Mouse (Mus musculus) T-helper 17 cell (primary cell): Measurements from ENCODE around the gene Pimreg.

Experiments used
- in situ Hi-C, 2 experiments: fragments of 300-600 bp; cut with MboI, MseI; formaldehyde crosslinking; loops; 1 replicate in 1 of 2; 2 replicates in 1 of 2; pipeline ENCODE4 v1.15.1; 2025; ENCODE audit warnings: high pct_unique_total_duplicates in 2 of 2

The Pimreg gene

DNA sequence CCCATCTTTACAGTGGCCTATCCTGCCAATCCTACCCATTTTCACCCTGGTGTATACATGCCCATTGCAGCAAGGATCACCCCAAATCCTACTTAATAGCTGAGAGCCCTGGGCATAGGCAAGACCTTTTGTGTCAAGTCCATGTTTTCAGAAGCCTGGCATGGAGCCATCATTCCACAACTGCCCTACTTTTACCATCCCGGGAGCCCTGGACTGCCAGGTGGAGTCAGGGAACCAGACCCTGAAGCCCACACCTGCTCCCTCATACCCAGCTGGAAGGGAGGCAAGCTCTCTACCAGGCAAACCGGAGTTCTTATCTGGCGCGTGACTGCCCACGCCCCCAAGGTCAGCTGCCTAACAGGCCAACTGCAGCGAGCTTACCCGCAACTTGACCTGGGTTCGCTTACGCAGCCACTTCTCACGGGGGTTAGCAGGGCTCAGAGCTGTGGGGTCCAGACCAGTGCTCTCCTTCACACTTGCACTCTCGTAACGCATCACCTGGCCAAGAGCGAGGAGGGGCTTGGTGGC, 19.3 kb downstream of the Pimreg start:
- in situ Hi-C loops = no loop called here

DNA sequence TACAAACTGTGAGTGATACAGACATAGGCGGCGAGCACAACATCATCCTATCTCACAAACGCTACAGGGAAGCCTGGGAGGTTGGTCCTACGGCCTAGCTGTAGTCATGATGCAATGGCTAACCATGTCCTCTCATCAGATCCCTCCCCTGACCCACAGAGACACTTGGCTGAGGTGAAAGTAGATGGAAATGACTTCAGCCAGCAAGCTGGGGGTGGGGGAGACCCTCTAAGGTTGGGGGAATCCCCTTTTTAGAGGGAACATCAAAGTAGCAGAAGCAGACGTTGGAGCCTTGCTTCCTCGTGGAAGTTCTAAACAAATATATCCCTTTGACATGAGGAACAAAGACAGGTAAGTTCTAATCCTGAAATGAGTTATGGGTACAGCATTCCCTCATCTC, 22.6 kb downstream of the Pimreg start:
- in situ Hi-C loops = no loop called here

DNA sequence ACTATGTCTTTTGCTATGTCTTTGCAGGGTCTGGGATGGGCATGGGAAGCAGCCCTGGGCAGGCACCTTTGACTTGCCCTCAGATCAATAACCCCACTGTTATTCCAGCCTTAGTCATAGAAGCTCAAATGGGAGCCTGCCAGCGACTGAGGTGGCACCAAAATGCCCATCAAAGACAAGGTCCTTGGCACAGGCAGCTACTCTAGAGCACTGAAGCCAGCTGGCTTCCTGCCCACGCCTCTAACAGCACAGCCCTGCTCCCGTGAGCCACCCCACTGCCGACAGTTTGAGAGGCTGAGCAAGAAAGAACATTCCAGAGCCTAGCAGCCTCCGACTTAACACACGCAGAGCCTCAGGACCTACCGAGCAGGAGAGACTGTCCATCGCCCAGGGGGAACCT, 23.3 kb downstream of the Pimreg start:
- in situ Hi-C loops = no loop called here

DNA sequence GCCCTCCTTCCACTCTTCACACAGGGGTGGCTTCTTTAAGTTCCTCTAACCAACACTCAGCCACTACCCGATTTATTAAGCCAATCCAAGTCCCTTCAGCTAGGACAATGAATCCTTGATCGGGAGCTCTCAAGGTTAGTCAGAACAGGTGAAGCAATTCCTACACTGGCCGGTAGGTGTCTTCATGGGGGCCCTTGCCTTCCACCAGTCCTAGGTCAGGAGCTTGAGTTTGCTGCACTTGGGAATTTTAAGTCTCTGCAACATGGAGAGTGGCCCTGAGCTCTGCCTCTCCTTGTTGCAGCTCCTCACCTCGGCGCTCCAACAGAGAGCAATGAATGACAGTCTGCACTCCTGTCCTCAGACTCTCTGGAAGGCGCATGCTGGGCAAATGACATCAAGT, 24.5 kb downstream of the Pimreg start:
- in situ Hi-C loops = no loop called here

DNA sequence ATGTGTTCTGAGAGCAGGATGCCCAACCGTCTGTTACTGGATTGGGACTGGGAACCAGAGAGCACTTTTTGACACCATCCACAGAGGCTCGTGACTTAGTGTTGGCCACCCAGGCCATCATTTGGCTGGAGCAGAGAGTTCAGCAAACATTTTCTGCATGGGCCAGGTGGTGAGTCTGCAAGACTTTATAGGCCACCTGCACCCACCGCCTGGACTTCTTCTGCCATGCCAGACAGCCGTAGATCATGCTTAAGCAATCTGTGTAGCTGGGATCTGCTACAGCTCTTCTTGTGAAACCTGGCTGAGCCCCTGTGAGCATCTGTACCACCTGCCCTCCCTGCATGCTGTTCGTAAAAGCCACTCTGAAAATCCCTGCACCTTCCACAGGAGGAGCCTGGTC, 25.5 kb downstream of the Pimreg start:
- in situ Hi-C loops = no loop called here

DNA sequence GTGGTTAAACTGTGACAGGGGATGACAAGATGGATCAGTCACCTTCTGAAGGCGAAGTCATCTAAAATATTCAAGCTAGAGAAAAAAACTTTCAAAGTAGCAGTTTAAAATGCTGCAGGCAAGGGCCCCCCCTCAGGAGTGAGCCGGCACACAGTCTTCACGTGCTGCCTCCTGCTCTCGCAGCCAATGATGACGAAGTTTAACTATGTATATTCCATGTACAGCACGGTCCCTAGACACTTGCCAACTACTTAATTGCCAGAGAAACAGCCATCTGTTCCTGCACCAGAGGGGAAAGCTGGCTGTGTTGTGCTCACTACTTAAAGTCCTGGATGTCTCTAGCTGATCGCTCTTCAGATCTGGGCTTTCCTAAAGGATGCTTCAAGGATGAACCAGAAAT, 26.2 kb downstream of the Pimreg start:
- in situ Hi-C loops = no loop called here

DNA sequence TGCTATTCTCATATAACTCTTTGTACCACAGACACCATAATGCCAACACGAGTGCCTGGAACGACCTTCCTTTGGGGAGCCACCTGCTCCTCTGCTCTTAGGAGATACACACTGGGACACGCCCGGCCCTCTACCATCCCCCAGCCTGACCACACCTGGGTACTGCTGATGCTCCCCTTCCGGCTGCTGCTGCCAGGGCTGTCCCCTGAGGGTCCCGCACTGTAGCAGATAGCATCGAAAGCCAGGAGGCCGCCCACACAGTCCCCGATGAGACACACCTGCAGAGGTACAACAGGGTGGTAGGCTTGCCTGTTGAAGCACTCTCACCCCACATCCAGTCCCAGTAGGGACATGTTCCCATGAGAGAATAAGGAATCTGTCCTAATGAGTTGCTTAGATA, 28.9 kb downstream of the Pimreg start:
- in situ Hi-C loops = no loop called here

DNA sequence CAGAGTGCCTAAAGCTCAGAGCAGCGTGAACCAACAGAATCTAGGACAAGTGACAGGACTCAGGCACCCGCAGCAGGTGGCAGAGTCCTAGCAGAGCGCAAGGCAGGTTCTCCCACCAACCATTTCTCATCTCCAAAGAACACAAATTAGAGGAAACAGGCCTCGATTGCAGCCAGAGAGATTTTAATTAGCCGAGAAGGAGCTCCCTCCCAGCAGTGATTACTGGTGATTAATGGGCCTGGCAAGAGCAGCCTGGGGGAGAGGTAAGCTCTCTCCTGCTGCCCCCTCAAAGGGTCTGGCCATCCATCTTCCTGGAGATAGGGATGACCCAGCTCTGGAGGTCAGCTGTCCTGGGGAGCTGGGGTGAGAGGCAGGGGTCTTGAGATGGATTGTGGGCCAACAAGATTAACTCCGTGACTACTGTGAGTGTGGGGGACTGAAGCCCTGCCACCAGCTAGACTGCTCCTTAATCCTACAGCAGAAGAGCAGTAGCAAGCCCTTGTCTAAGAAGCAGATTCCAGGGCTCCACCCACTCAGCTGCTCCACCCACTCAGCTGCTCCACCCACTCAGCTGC, 30.6 kb downstream of the Pimreg start:
- in situ Hi-C loops = no loop called here

DNA sequence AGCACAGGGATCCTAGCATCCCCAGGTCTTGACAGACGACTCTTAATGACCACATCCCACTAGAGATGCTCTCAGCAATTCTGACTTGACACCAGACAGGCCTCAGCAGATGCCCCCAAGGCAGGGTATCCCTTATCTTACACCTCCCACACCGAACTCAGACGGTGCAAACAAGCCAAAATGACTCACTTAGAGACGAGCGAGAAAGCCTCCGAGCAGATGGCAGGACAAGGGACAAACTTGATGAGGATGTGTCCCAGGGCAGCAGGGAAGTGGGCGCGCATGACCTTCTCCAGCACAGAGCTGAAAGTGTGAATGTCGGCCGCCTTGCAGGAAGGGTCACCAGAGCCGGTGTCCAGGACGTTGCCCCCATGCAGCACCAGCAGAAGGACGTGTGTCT, 32.4 kb downstream of the Pimreg start:
- in situ Hi-C loops = no loop called here

DNA sequence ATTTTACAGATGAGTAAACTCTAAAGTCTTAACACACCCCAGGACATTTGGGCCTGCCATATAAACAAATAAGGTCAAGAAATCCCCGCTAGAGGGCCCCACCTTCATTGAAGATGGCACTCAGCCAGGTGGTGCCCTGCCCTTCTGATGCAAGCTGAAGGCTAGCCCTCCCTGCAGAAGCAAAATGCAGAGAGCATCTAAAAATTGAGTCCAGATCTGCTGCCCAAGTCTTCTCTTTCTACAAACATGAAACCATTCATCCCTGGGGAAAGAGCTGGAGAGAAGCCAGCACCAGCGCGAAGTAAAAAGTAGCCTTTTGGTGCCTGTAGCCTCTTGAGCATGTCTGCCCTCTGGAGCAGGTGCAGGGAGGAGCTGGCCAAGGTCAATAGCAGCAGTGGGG, 36.2 kb downstream of the Pimreg start:
- in situ Hi-C loops = loop anchor here in 1 of 2 experiments (5.0 kb wide), 1 partner anchor 1031 kb away; no protein-coding TSS in a partner anchor

DNA sequence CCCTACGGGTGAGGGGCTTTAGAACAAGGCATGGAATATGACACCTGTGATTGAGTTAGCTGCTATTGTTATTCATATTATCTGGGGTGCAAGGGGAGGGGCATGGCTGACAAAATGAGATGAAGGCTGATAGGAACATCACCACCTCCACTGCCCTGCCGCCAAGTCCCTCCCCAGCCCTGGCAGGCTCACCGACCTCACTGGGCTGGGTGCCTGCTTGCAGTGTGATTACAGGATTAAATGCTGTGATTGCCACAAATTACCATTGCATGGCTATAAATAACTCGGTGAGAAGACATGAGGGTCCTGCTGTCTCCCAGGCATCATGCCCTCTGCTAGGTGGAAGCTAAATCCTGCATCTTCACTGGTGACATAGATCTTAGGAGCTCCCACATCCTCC, 36.8 kb downstream of the Pimreg start:
- in situ Hi-C loops = loop anchor here in 1 of 2 experiments (5.0 kb wide), 1 partner anchor 1031 kb away; no protein-coding TSS in a partner anchor

DNA sequence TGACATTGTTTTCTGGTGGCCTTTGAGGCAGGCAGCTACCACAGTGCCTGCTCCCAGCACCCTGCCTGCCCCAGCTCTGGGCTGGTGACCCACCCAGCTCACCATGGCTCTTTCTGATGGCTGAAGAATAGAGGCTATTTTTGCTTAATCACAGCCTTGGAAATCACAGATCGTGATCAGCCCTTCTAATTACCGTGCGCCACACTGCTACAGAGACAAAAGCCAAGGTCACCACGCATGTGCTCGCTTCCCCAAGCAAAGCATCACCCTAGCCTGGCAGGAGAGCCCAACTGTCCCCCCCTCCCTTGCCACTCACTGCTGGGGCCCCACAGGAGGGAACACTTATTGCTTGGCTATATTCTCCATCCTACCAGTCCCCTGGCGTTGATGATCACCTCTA, 38.6 kb downstream of the Pimreg start:
- in situ Hi-C loops = no loop called here

DNA sequence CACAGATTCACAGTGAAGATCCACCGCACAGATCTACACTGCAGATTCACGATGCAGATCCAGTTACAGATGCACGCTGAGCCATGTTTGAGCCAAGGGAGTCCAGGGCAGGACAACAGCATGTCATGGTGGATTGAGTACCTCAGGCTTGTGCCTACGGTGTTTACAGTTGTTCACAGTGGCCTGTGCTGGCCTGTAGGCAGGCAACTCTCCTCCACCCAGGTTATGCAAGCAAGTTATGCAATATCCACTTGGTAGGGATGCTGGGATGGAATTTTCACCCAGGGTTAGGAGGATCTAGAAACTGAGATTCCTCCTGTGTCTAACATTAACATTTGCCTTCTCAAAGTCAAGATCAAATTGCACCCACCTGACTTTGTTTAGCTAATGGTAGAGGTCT, 40.8 kb downstream of the Pimreg start:
- in situ Hi-C loops = no loop called here

DNA sequence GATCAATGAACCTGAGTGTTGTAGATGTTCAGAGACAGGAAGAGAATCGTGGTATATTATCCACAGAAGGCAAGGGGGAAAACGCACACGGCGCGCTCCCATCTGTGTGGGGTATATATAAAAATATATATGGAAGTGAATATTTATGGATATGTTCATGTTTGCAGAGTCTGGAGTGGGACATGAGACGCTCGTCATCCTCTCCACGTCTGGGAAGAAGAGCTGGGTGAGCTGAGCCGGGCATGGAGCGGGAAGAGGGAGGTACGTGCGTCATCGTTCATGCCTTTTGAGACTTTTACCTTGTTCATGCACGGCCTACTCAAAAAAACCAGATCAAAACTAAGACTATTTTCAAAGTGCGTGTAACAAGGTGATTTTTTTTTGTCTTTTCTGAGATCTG, 42.5 kb downstream of the Pimreg start:
- in situ Hi-C loops = no loop called here

DNA sequence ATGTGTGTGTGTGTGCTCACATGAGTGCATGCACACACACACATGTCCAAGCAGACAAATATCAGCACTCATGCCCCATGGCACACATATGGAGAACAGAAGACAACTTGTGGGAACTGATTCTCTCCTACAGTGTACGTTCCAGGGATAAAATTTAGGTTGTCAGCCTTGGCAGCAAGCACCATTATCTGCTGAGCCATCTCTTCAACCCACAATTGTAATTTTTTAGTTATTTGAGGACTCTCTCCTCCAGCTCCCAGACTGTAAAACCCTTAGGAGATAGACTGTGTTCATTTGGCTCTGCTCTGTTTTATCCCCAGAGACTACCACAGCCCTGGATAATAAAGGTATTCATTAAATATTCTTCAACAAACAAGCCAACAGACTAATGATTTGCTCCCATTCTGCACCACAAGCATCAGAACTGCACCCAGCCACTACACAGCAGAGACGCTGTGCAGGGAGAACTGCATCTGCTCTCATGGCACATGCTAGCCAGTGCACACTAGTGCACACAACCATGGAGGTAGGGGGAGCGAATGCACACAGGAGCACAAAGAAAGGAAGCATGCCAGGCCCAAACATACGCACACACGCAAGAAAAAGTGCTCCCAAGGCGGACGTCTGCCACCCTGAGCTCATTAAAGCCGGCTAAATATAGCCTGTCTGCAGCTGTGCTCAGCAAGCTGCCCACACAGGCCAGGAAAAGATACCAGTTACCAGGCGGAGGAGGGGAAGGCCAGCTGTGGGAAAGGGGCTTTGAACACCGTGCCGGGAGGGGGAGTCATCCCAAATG, 44.6 kb downstream of the Pimreg start:
- in situ Hi-C loops = no loop called here

DNA sequence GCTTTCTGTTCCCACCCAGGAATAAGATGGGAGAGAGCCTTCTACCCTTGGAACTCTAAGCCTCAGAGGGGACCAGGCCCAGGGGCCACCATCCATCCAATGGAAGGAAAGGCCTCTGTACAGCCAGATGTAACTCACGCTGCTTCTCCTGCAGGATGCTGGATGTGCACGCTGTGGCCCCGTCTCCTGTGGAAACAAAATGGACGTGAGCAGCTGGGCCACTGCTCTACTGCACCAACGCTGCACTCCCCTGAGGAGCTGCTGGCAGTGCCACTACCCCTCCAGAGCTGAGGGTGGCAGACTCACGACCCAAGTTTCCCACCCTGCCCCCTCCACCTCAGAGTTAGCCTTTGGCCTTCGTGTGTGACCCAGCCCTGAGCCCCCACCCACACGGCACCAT, 50.6 kb downstream of the Pimreg start:
- in situ Hi-C loops = no loop called here

DNA sequence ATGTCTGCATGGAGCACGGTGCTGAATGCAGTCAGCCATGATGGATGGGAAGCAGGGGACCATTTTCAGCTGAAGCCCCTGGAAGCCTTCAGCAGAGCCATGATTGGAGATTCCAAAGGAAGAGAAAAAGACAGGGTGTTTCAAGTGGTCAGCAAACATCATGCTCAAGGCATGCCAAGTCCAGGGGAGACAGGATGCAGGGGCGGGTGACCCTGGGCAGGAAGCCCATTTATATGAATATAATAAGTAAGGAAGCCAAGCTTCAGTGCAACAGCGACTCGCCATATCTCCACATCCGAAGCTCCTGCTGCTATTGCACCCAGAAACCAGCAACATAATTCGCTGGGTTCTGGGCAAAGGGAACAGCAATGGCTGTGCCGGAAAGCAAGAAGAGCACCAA, 52.6 kb downstream of the Pimreg start:
- in situ Hi-C loops = no loop called here

DNA sequence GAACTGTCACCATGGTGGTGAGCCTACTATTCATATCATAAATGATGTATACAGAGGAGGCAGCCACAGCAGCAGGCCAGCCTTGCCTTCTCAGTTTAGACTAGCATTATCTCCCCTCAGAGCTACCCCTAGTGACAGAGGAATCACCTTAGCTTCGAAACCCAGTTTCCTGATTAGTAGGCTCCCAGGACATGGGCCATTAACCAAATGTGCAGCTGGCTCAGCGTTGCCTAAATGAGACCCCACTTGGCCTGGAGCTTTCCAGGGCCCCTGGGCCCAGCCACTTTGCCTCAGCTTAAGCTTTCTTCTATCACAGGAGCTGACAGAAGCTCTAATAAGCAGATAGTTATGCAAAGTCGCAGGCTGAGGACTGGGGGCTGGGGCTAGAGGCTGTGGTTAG, 54.2 kb downstream of the Pimreg start:
- in situ Hi-C loops = no loop called here
